Mouse (Mus musculus): ENCODE measurements around the gene Plppr2. TPM values are rescaled to one million over a fixed set of nuclear protein-coding genes. Genes with fewer than 3 reads are reported as not detected.

Plppr2 gene
- total RNA-seq (2012; rRNA removed) (not detected in 2 replicates), total RNA-seq (2014; rRNA removed) (not detected in 2 replicates), polyA plus RNA-seq (2012; ENCODE audit: insufficient read length, low read depth) (not detected in 2 replicates)

DNA sequence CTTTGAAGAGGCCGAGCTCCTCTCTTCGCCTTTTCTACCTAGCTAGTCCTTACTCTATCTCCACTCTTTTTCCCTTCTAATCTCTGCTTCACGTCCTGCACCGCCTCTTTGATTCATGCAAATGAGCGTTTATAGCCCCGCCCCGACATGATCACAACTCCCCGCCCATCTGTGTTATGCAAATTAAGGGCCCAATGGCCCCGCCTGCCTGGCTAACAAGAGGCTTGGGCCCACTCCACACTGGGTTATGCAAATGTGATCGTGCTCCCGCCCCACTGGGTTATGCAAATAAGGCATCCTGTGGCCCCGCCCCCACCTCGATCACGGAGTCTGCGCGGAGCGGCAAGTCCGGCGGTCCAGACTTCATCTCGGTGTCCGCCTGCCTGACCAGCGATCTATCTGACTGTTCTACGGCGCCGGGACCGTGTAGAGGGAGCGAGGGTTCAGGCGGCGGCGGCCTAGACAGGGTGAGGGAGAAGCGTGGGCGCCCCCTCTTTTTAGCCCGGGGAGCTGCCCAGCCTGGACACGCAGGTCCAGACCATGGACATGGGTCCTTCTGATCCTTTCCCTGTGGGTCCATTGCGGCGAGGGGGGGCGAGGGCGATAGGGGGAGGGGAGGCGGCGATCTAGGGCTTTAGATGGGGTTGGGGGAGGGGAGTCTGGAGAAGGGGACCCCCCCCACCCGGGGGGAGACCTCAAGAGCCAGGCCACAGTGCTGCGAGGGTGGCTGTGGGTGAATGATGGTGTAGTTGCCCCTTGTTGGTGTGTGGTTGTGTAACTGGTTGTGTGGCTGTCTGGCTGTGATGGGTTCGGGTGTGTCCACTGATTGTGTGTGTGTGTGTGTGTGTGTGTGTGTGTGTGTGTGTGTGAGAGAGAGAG is at the start of gene Plppr2:
Gene Plppr2, plus strand, starts transcription at position 342 of the 879 bp plus-strand sequence.
- H3K9ac ChIP-seq (ENCODE audit: insufficient read depth, low read depth), result no peak within 1 kb of the TSS
- no peak for TF ChIP-seq TBP (conservative IDR thresholded peaks at IDR 0.05; ENCODE audit: low read depth, low read length)
- TF ChIP-seq BHLHE40 (IDR thresholded peaks at IDR 0.05; ENCODE audit: low read depth, low read length), result no peak
- TF ChIP-seq NRF1 (IDR thresholded peaks at IDR 0.05; ENCODE audit: low read depth, low read length), result no peak
- no peak for TF ChIP-seq JUN (IDR thresholded peaks at IDR 0.05; ENCODE audit: insufficient read depth, low read depth, low read length)
- no peak for TF ChIP-seq JUND (conservative IDR thresholded peaks at IDR 0.05; ENCODE audit: low read depth, low read length)
- no peak for TF ChIP-seq IRF4 (IDR thresholded peaks at IDR 0.05; ENCODE audit: low read depth, low read length)
- TF ChIP-seq USF1 (IDR thresholded peaks at IDR 0.05; ENCODE audit: low read depth, low read length), result no peak
- no peak for TF ChIP-seq ZKSCAN1 (IDR thresholded peaks at IDR 0.05; ENCODE audit: borderline replicate concordance, low read depth, low read length)
- no peak for TF ChIP-seq USF2 (conservative IDR thresholded peaks at IDR 0.05; ENCODE audit: low read depth, low read length)
- TF ChIP-seq MAX (IDR thresholded peaks at IDR 0.05; ENCODE audit: low read length), result no peak
- TF ChIP-seq SMC3 (IDR thresholded peaks at IDR 0.05; ENCODE audit: low read depth, low read length), result no peak
- no peak for TF ChIP-seq MAZ (IDR thresholded peaks at IDR 0.05; ENCODE audit: low read depth, low read length)
- no peak for TF ChIP-seq CHD1 (IDR thresholded peaks at IDR 0.05; ENCODE audit: low read depth, low read length)
- no peak for TF ChIP-seq HCFC1 (IDR thresholded peaks at IDR 0.05; ENCODE audit: low read depth, low read length)
- no peak for TF ChIP-seq CTCF (conservative IDR thresholded peaks at IDR 0.05 in 1 of 2, IDR thresholded peaks at IDR 0.05 in 1 of 2; ENCODE audit: low read depth in 2 of 2, low read length in 2 of 2)
- TF ChIP-seq ELF1 (IDR thresholded peaks at IDR 0.05; ENCODE audit: low read depth, low read length), result no peak
- no peak for TF ChIP-seq UBTF (IDR thresholded peaks at IDR 0.05; ENCODE audit: low read depth, low read length)
- TF ChIP-seq CHD2 (IDR thresholded peaks at IDR 0.05; ENCODE audit: low read length), result no peak
- TF ChIP-seq RCOR1 (conservative IDR thresholded peaks at IDR 0.05; ENCODE audit: low read depth, low read length), result no peak
- no peak for DNase-seq (ENCODE audit: extremely low read depth)
- dilution Hi-C loops (cut with MboI; ENCODE audit: extremely low pct_ligation_motif_present, extremely low pct_unique_long_range_greater_than_20kb, low sequenced_read_pairs), result no loop called here
- H3K4me2 ChIP-seq (ENCODE audit: insufficient read depth, low read depth, poor library complexity, severe bottlenecking), result no peak within 1 kb of the TSS
- H3K4me1 ChIP-seq (ENCODE audit: control insufficient read depth in 1 of 2, insufficient read depth in 2 of 2), result no peaks in the 10 kb centered on the region
- peaks cover 72% of the 10 kb centered on the region for H3K27me3 ChIP-seq (replicated peaks)
- no peak within 1 kb of the TSS for H3K27ac ChIP-seq (ENCODE audit: insufficient read depth, low read depth)
- H3K36me3 ChIP-seq (replicated peaks in 1 of 2; ENCODE audit: control insufficient read depth in 1 of 2, insufficient read depth in 1 of 2, low read length in 1 of 2), result no peaks in the 10 kb centered on the region
- in situ Hi-C loops (cut with MboI; ENCODE audit: low pct_ligation_motif_present, low pct_unique_long_range_greater_than_20kb, low sequenced_read_pairs), result no loop called here
- H3K9me3 ChIP-seq (replicated peaks; ENCODE audit: low read length), result peaks cover 4% of the 10 kb centered on the region
- H3K4me3 ChIP-seq (replicated peaks in 1 of 3; ENCODE audit: low read depth in 2 of 3, low read length in 2 of 3, poor library complexity in 1 of 3), result no peak within 1 kb of the TSS
- H3K79me2 ChIP-seq (replicated peaks; ENCODE audit: control insufficient read depth, extremely low read depth, insufficient read depth, poor library complexity, severe bottlenecking), result no peaks in the 10 kb centered on the region

GRCm38 (mm10) chr9:21889229-21889628 is 47.6 kb upstream of the Plppr2 start:
- H3K4me1 ChIP-seq (ENCODE audit: control insufficient read depth in 1 of 2, insufficient read depth in 2 of 2), result 0 out of 4 replicates have a peak, but pooled peaks cover 0 to 3% of the 10 kb centered on the region in 2 experiments
- H3K79me2 ChIP-seq (replicated peaks; ENCODE audit: control insufficient read depth, extremely low read depth, insufficient read depth, poor library complexity, severe bottlenecking), result no peaks in the 10 kb centered on the region
- H3K4me2 ChIP-seq (ENCODE audit: insufficient read depth, low read depth, poor library complexity, severe bottlenecking), result no peak overlapping the region
- no peaks in the 10 kb centered on the region for H3K36me3 ChIP-seq (replicated peaks in 1 of 2; ENCODE audit: control insufficient read depth in 1 of 2, insufficient read depth in 1 of 2, low read length in 1 of 2)
- no peak overlapping the region for H3K9ac ChIP-seq (ENCODE audit: insufficient read depth, low read depth)
- no peak overlapping the region for H3K27ac ChIP-seq (ENCODE audit: insufficient read depth, low read depth)
- no peaks in the 10 kb centered on the region for H3K9me3 ChIP-seq (replicated peaks; ENCODE audit: low read length)
- in situ Hi-C loops (cut with MboI; ENCODE audit: low pct_ligation_motif_present, low pct_unique_long_range_greater_than_20kb, low sequenced_read_pairs), result no loop called here
- DNase-seq (ENCODE audit: extremely low read depth), result peak; percentile 10
- dilution Hi-C loops (cut with MboI; ENCODE audit: extremely low pct_ligation_motif_present, extremely low pct_unique_long_range_greater_than_20kb, low sequenced_read_pairs), result no loop called here
- TF ChIP-seq SMC3 (IDR thresholded peaks at IDR 0.05; ENCODE audit: low read depth, low read length) (peak; percentile 52), CTCF (conservative IDR thresholded peaks at IDR 0.05 in 1 of 2, IDR thresholded peaks at IDR 0.05 in 1 of 2; ENCODE audit: low read depth in 2 of 2, low read length in 2 of 2) (peak in 1 of 2 experiments; percentile 76; a peak in 2 of 4 replicates), RAD21 (IDR thresholded peaks at IDR 0.05; ENCODE audit: low read depth, low read length) (peak; percentile 38), USF2 (conservative IDR thresholded peaks at IDR 0.05; ENCODE audit: low read depth, low read length) (no peak)
- peaks cover 45% of the 10 kb centered on the region for H3K27me3 ChIP-seq (replicated peaks)
- H3K4me3 ChIP-seq (replicated peaks in 1 of 3; ENCODE audit: low read depth in 2 of 3, low read length in 2 of 3, poor library complexity in 1 of 3), result no peak overlapping the region

Data from CH12.LX (cell line).